Mouse (Mus musculus) common myeloid progenitor, adult 5-6 weeks (primary cell): ENCODE data around the gene Ppp2r1b. TPM values are rescaled to one million over a fixed set of nuclear protein-coding genes. Genes with fewer than 3 reads are reported as not detected.

Experiments used
- ATAC-seq: replicated peaks from 2 replicates; pipeline ENCODE4 v1.8.0; 2016; ENCODE audit warnings: low read depth, mild to moderate bottlenecking, moderate TSS enrichment, inconsistent platforms; ENCODE audit not compliant: poor library complexity, severe bottlenecking
- total RNA-seq: library from RNA; stranded (forward); fragments of 200-1000, 187-1606 nt; gene quantifications from 2 replicates; pipeline ENCODE4 v1.2.3, GENCODE M21; 2017

Gene Ppp2r1b
- total RNA-seq, 1 experiment from 2014 or later = 66.6 TPM

DNA sequence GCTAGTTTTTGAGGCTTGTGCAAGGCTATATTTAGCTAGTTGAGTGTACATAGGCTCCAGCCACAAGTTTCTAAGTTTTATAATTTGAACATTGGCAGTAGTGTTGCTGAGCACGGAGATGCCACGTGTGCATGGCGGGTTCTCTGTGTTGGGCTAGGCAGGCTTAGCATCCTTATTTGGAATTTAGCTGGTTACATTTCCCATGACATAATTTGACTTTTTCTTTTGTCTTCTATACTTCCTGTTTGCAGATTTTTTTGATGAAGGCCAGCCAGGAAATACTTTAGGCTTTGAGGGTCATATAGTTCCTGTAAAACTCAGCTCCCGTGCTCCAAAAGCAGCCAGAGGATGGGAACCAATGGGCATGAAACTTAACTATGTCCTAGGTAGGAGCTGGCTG is 18.7 kb downstream of the Ppp2r1b start:
- ATAC-seq = no peak

DNA sequence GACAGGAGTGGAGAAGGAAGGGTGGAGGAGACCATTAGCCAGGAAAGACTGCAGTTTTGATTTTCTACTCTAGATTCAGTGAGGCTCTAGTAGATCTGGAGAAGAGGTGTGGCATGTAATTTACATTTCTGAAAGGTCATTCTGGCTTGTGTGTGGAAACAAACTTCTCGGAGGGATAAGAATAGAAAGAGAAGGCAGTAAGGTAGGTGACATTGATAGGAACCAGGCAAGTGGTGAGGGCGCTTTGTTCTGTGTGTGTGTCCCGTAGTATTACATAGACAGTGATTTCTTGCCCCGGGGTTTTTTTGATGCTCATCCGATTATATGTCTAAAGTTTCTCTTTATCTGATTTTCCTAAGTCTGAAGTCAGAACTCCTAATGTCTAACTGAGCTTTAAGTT is 19.8 kb downstream of the Ppp2r1b start:
- ATAC-seq = no peak

DNA sequence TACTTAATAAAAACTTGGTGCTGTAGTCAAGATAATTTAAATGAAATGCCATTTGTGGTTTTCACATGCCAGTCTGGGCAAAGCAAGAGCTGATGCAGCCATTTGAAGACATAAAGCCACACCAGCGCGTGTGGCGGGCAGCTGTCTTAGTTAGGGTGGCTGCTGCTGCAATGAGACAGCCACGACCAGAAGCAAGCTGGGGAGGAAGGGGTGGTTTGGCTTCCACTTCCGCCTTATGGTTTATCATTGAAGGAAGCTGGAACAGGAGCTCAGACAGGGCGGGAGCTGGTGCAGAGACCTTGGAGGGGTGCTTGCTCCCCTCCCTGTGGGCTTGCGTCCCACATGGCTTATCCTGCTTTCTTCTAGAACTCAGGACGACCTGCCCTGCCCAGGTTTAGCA is 20.7 kb downstream of the Ppp2r1b start:
- peak; percentile 99 for ATAC-seq

DNA sequence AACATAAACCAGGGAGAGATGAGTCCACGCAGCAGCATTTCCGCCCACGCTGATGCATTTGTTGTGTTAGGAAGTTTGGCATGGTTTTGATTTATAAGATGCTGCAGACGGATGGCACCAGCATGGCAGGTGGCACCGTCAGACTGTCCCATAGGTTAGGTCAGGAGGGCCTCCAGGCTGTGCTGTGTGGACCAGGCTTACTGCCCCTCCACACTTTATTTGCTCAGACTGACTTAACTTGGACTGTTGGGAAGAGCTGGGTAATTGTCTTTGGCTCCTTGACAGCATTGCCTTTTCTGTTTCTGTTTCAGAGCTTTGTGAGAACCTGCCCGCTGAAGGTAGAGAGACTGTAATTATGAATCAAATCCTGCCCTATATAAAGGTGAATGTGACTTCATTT is 21.9 kb downstream of the Ppp2r1b start:
- ATAC-seq = no peak

DNA sequence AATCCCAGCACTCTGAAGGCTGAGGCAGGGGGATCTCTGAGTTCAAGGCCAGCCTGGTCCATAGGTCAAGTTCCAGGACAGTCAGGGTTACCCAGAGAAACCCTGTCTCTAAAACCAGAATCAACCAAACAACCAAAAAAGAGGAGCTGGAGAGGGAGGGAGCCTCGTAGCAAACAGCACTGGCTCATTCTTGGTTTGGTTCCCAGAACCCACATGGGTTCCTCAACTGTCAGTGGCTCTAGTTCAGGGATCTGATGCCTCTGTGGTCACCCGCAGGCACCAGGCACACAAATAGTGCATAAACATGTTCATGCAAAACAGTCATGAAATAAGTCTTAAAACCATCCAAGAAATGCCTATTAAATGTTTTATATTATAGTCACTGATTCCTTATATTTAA is 23.1 kb downstream of the Ppp2r1b start:
- ATAC-seq = no peak

DNA sequence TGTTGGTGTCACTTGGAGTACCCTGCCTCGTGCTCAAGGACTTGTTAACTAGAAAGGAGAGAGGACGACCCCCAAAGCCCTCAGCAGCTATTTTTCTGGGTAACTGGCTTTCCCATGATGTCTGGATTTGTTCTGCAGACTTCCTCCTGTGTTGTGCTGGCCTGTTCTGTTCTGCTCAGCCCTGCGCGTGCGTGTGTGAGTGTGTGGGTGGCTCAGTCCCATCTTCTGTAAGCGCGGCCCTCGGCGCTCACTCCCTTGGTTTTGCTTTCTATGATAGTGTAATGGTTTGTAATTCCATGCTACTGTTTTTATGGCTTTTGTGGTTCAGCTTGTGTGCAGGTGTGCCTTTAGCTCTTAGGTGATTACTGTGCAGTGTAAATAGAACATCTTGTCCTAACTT is 28.1 kb downstream of the Ppp2r1b start:
- ATAC-seq = no peak

DNA sequence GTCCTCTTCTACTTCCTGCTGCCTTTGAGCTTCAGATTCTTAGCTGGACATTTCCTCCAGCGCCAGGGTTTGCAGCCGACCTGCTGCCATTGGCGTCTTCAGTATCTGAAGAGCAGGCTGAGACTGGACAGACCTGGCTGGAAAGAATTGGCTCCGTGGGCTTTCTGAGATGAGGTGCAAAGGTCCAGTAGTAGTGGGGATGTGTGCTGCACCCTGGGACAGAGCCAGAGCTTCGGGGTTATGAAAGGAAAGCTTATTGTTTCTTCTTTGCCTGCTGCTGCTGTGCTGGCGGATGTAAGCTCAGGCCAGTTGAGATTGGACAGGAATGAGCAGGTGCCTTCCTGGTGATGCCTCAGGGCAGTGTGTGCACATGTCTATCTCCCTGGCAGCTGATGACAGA is 28.9 kb downstream of the Ppp2r1b start:
- ATAC-seq = no peak

DNA sequence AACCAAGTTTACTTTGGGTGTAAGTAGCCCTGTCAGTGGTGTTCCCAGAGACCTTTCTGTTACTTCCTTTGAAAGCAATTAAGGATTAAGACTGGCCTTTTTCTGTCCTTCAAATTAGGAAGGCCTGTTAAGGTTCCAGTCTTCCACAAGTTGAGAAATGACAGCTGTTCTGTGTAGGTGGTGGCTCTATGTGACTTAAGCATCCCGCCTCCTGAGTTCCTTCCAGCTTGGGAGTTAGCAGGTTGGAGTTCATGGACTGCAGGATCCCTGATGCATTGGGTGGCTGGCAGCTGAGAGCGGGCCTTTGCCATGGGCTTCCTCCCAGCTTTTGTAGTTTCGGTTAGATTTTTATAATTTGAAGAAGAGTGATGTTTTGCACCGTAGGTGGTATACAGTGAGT is 30.4 kb downstream of the Ppp2r1b start:
- no peak for ATAC-seq

DNA sequence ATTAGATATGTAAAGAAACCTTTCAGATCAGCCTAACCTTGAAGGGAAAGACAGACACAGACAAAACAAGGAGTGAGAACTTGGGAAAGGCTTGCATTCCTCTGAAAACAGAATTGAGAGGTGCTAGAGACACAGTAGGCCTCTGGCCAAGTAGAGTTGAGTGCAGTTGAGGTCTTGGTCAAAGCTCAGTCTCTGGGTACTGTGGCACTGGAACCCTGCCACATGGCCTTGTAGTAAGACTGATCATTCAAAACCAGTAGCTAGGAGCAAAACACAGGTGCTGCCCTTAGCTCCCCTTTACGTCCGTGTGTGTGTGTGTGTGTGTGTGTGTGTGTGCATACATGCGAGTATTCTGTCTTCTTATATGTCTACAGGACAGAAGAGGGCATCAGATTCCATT is 31.2 kb downstream of the Ppp2r1b start:
- ATAC-seq = no peak

DNA sequence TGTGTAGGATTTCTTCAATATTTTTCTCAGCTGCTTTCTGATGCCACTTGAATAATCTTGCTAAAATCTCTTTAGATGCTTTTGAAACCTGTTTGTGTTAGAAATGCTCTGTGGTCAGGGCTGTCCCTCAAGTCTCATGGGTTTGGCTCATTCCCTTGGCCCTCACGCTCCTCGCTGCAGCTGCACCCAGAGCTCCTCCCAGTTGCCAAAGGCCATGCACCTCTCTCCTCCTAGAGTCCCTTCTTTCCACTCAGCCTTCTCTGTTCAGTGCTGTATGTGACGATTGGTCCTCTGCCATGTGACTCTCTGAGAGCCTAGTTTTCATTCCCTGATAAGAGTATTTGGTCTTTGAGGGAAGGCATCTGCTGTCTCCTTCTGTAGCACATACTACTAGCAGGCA is 32.3 kb downstream of the Ppp2r1b start:
- no peak for ATAC-seq

DNA sequence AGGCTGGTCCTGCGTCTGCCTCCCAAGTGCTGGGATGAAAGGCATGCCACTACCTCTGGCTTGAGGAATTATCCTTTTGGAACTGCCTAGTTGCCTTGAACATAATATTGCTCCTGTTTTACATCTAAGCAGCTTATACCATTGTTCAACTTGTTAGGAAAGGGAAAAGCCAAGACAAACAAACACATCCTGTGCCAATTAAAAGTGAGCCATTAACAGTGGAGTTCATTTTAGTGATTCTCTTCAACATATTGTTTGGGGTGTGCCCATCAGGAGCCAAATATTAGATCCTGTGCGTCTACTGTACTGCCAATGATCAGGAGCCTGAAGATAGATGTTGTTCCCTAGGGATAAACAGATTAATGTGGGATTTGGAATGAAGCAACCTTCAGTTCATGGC is 37.1 kb downstream of the Ppp2r1b start:
- ATAC-seq = no peak

DNA sequence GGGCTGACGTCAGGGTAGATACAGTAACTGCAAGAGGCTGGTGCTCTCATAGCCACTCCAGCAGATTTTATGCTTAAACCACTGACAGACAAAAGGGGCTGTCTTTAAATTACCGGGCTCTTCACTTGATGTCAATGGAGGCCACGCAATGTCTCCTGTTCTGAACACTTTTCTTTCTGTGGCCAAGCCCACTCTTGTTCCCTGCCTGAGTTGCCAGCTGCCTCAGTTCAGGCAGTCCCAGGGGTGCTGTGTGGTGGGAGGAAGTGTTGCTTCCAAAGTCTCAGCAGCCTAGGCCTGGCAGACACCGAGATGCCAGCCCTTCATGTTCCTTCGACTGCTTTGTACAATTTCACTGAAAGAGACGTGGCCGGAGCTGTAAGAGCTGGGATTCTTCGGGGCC is 39.0 kb downstream of the Ppp2r1b start:
- ATAC-seq = no peak

DNA sequence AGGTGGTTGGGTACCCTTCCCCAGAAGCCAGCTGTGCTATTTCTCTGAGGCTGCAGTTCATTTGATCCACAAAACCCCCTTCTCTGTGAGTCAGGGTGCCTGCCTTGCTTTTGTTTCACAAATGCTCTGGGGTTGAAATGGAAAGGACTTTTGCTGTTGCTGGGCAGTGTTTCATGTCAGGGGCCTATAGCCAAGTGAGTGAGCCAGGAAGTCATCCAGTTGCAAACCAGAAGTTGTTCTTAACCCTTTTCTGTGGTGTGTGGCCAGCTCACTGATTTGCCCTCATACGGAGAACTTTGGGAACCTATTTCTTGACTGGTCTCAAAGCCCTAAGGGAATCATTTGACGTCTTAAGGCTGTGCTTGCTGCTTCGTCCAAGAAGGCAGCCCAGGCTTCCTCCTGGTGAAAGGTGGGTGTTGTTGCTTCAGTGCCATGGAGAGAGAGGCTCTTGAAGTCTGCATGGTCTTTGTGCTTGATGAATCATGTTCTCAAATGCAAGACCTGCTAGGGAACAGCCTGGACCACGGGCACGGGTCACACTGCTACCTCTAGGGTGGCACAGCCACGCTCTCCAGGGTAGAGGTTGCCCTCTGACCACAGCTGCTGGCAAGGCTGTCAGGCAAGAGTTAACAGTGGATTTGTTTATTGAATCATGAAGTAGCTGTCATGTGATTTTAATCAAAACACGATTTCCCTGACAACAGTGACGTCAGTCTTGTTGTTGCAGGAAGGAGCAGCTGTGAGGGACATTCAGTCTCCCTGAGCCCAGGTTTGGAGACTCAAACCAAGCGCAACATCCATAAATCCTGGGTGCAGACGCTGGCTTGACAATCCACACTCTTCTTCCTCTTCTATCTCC is 39.9 kb downstream of the Ppp2r1b start:
- ATAC-seq = no peak

DNA sequence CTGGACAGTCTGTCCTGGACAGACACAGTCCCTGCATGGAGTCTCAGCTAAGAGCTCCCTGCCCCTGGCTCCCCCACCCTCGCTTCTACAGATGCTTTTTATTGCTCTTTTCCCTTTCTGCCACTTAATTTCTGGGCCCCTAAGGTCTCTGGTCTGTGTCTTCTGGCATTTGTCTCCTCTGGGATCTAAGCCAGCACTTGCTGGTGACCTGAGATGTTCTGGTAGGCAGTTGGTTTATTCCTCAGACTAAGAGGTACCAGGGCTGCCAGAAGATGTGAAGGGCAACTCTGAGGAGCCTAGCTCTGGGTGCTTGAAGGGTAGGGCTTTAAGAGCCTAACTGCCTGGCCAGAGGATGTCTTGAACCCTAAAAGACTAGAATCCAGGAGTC is 40.5 kb downstream of the Ppp2r1b start:
- no peak for ATAC-seq

DNA sequence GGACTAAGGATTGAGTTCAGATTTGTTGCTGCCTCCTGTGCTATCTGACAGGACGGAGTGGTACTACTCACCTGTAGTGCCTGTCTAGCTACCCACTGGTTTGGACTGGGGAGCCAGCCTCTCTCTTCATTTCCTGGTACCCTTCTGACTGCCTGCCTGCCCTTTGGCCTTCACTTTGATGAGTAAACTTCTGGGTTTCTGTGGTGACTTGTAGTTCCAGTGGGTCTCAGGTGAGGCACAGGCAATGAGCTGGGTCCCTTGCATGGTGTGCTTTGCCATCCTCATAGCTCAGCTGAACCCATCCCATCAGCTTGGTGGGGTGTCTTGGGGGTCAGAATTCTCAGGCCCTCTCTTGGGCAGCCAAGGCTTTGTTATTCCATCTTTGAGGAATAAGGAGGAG is 41.8 kb downstream of the Ppp2r1b start:
- ATAC-seq = no peak

DNA sequence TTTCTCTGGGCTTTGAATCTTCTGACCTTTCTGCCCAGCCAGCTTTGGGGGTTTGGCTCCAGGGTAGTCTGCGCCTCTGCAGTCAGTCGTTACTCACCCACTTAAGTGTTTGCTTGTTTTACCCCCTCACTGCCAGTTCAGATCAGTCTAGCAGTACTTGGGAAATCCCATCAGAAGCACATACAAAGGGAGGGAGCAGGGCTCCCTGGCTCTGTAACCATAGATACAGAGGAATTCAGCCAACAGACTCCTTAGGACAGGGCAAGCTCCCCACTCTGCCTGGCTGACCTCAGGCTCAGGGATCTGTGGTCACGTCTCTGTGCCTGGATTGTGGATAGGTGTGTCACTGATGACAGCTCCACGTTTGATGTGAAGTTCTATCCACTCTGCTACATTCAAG is 42.2 kb downstream of the Ppp2r1b start:
- ATAC-seq = no peak

DNA sequence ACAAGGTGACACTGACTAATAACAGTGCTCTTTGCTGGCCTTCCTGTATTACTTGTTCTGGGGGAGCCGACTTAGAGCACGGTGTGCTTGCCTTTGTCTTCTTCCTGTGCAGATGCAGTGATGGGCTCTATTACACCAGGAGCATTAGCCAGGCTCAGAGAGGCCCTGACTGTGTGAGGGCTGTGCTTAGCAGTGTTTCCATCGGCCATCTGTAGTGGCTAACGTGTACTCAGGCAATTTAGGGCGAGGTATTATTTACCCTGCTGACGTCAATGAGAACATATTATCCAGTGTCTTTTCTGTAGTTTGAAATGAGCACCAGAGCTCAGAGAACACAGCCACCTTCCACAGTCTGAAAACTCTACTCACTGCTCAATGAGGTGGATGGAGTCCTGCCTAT is 44.1 kb downstream of the Ppp2r1b start:
- ATAC-seq = no peak

DNA sequence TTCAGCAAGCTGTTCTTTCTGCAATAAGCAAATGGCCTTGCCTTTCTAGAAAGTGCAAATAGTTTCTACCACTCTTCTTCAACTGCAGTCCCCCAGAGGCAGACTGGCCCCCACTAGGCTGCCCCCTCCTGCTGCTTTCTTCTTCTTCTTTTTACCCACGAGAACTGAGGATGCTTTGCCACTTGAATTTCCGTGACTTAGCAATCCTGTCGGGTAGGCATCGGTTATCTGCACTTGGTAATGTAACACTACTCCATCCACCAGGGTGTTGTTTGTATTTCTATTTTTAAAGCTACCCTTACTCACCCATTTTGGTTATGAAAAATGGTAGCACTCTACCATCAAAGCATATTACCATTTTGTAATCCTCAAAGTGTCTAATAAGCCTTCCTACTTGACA is 44.9 kb downstream of the Ppp2r1b start:
- ATAC-seq = no peak

DNA sequence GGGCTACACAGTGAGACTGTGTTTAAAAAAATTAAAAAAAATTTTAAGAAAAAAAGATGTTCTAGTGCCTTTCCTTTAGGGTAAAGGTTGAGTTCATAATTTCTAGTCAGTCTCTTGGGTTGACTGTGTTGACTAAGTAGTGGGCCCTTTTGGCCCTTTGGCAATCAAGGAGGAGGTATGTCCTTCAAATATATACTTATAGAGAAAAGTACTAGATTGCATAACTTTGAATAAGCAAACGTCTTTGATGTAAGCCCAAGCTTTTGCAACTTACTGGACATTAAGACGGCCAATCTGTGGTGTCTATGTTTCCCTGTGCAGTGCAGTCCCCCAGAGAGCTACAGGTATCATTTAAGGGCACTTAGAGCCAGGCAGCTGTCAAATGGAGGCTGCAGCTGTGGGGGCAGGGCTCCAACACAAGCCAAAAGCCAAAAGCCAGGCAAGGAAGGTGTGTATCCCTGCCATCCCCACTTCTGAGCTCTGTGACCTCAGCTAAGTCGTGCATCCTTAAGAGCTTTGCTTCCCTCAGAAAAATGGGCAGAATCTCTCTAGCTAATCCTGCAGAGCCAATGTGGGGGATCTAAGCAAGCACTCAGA is 45.5 kb downstream of the Ppp2r1b start:
- no peak for ATAC-seq

DNA sequence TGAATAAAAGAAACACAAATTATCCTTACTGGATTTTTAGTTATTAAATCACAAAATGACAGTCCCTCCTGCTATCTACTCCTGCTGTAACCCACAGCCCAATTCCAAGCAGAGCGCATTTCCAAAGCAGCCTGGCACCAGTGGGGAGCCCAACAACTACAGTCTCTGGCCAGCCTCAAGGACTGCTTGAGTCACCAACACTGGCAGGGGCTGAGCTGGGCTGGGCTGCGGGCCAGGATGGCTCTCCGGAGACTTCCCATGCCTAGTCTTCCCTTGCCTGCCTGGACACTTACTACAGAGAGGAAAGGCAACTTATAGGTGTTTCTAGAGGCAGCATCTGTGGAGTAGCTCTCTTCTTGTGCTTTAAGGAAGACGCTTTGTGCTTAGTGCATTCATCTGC is 48.6 kb downstream of the Ppp2r1b start:
- ATAC-seq = no peak

DNA sequence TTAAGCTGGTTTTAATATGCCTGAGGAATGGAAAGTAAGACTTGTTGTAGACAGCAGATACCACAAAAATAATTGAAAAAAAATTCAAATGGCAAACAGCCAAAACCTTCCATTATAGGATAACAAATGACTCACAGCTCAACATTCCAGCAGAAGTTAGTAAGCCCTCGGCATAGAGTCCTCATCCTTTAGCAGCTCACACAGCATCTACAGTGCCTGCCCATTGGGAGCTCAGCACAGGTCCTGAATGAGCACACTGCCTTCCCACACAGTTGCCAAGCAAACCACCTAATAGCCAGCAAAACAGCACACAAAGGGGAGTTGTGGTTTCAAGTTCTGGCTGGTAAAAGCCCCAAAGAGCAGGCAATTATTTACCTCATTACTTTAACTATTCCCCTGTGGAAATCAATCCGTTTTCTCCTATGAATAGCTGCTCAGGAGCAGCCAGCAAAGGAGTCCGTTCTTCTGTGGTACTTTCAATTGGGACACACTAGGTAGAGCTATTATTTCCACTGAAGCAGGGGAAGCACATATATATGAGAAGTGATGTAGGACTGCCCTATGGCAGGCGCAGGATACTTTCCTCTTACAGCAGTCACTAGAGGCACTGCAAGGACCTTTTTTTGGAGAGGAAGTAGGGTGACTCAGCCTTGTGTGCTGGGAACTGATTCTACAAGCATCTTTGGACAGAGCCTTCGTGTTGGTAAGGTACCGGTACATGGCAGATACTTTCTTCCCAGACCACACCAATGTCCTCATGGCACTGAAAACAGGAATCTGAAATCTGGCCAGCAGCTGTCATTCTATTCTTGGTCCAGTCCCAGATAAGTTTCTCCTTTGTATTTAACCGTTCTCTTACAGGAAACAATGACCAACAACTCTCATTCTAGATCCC is 55.2 kb downstream of the Ppp2r1b start:
- no peak for ATAC-seq
